In the genomic region with DNA sequence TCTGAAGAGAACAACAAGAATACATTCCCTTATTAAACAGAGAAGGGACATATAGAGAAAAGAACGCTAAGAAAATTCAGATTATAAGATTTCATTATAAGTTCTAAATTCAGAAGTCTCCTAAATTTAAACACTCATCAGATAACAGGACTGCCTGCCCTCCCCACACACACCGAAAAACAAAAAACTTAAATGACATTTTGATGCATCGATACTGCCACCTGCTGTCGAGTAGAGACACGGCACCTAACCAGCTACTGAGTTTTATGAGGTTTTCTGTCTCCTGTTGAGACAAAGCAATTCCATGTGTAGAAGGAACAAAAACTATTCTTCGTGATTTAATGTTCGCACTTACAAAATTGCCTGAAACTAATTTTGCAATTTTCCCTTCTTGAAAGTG, we compare ENCODE assay signal across 8 mouse cellular contexts. TPM values are rescaled to one million over a fixed set of nuclear protein-coding genes. Genes with fewer than 3 reads are reported as not detected.
A peak's percentile ranks its signal among the peaks of the same experiment; 100 is the strongest.
DNase-seq lines count a peak whose midpoint lies in the region; ATAC-seq and TF ChIP-seq lines count a peak whose summit lies in the region.

No protein-coding gene starts in this region.

- peak; percentile 88 for TF ChIP-seq CTCF in stomach, postnatal 0 days (IDR thresholded peaks at IDR 0.05; ENCODE audit: low read depth)

- no peak overlapping the region for H3ac ChIP-seq in myocyte (ENCODE audit: control insufficient read depth, insufficient read length)

- H3K79me2 ChIP-seq in myocyte (ENCODE audit: control insufficient read depth, insufficient read depth), result no peaks in the 10 kb centered on the region

- H3K36me3 ChIP-seq in heart, embryonic 13.5 days, result no peaks in the 10 kb centered on the region
- no peaks in the 10 kb centered on the region for H3K36me3 ChIP-seq in kidney, embryonic 16.5 days (ENCODE audit: insufficient read depth, low read length)
- H3K36me3 ChIP-seq in myocyte (ENCODE audit: control insufficient read depth, insufficient read depth), result no peaks in the 10 kb centered on the region
- no peaks in the 10 kb centered on the region for H3K36me3 ChIP-seq in stomach, postnatal 0 days (ENCODE audit: control insufficient read depth, insufficient read depth, low read length)

- WGBS in heart, embryonic 13.5 days, result under 1% methylated on average over 7 of the region's 7 CpGs
- WGBS in kidney, embryonic 16.5 days, result 3% methylated on average over 7 of the region's 7 CpGs
- 2% methylated on average over 7 of the region's 7 CpGs for WGBS in stomach, postnatal 0 days

- DNase-seq in CD4-positive helper T cell, adult 2 months (ENCODE audit: low read depth, low spot score), result peak; percentile 13
- DNase-seq in brain, adult 2 months (ENCODE audit: low read depth, low spot score), result peak; percentile 76
- DNase-seq in liver, result peak; percentile 77
- DNase-seq in stomach, postnatal 0 days (ENCODE audit: low spot score), result peak; percentile 49

- no peaks in the 10 kb centered on the region for H3K9me3 ChIP-seq in heart, embryonic 13.5 days
- H3K9me3 ChIP-seq in kidney, embryonic 16.5 days (ENCODE audit: low read length), result no peaks in the 10 kb centered on the region
- no peaks in the 10 kb centered on the region for H3K9me3 ChIP-seq in stomach, postnatal 0 days (ENCODE audit: control insufficient read depth, low read length)

- H3K4me1 ChIP-seq in heart, embryonic 13.5 days, result peaks cover 16% of the 10 kb centered on the region
- H3K4me1 ChIP-seq in kidney, embryonic 16.5 days (ENCODE audit: insufficient read depth, low read length), result no peaks in the 10 kb centered on the region
- no peaks in the 10 kb centered on the region for H3K4me1 ChIP-seq in stomach, postnatal 0 days (replicated peaks; ENCODE audit: control insufficient read depth, insufficient read depth)

- H3K9ac ChIP-seq in heart, embryonic 13.5 days, result peak overlapping the region; percentile 82; the same call in 1 of the 2 replicates
- H3K9ac ChIP-seq in kidney, embryonic 16.5 days (replicated peaks; ENCODE audit: low read length), result no peak overlapping the region
- no peak overlapping the region for H3K9ac ChIP-seq in stomach, postnatal 0 days (ENCODE audit: low read length)

- TF ChIP-seq POLR2A in myocyte (IDR thresholded peaks at IDR 0.05; ENCODE audit: insufficient read length, low read depth), result no peak

- peak; percentile 54; the same call in 1 of the 2 replicates for ATAC-seq in erythroid progenitor cell, adult 5-6 weeks (replicated peaks; ENCODE audit: low FRiP score, poor library complexity, severe bottlenecking)
- peak; percentile 63; the same call in 1 of the 2 replicates for ATAC-seq in heart, embryonic 13.5 days (ENCODE audit: extremely low read depth, insufficient number of reproducible peaks, low FRiP score, low TSS enrichment)
- ATAC-seq in kidney, embryonic 16.5 days (ENCODE audit: low FRiP score, low TSS enrichment), result peak; percentile 84; the same call in 1 of the 2 replicates
- peak; percentile 35; the same call in 1 of the 2 replicates for ATAC-seq in stomach, postnatal 0 days (ENCODE audit: low FRiP score, low TSS enrichment)

- peak overlapping the region; percentile 56 for H3K4me3 ChIP-seq in heart, embryonic 13.5 days
- H3K4me3 ChIP-seq in kidney, embryonic 16.5 days (ENCODE audit: low read length), result peak overlapping the region; percentile 52; the same call in 1 of the 2 replicates
- H3K4me3 ChIP-seq in myocyte, result no peak overlapping the region
- H3K4me3 ChIP-seq in stomach, postnatal 0 days (ENCODE audit: low read depth, low read length), result peak overlapping the region; percentile 26

- H3K4me2 ChIP-seq in heart, embryonic 13.5 days, result peak overlapping the region; percentile 85
- H3K4me2 ChIP-seq in kidney, embryonic 16.5 days (replicated peaks; ENCODE audit: low read depth, low read length), result peak overlapping the region; percentile 86
- peak overlapping the region; percentile 71 for H3K4me2 ChIP-seq in myocyte (ENCODE audit: low read depth)
- peak overlapping the region; percentile 53 for H3K4me2 ChIP-seq in stomach, postnatal 0 days (replicated peaks; ENCODE audit: low read depth)

- H3K27me3 ChIP-seq in heart, embryonic 13.5 days (replicated peaks), result no peaks in the 10 kb centered on the region
- no peaks in the 10 kb centered on the region for H3K27me3 ChIP-seq in kidney, embryonic 16.5 days (ENCODE audit: insufficient read depth, low read length)
- no peaks in the 10 kb centered on the region for H3K27me3 ChIP-seq in myocyte (ENCODE audit: control insufficient read depth, insufficient read depth, insufficient read length)
- H3K27me3 ChIP-seq in stomach, postnatal 0 days (ENCODE audit: control insufficient read depth, insufficient read depth, low read length), result no peaks in the 10 kb centered on the region

- TF ChIP-seq EP300 in stomach, postnatal 0 days (optimal IDR thresholded peaks at IDR 0.05), result no peak

- H3K27ac ChIP-seq in heart, embryonic 13.5 days (replicated peaks), result no peak overlapping the region
- no peak overlapping the region for H3K27ac ChIP-seq in kidney, embryonic 16.5 days (ENCODE audit: low read length)
- no peak overlapping the region for H3K27ac ChIP-seq in stomach, postnatal 0 days (replicated peaks)

TF ChIP-seq in myocyte, 11 proteins besides CTCF, POLR2A, EP300 and RAD21:
- TF ChIP-seq POLR2AphosphoS2 (IDR thresholded peaks at IDR 0.05; ENCODE audit: insufficient read length, low read depth) (no peak), MYOD1 (IDR thresholded peaks at IDR 0.05; ENCODE audit: control insufficient read depth in 1 of 3, insufficient read length in 2 of 3, low read depth in 2 of 3) (no peak), TCF3 (IDR thresholded peaks at IDR 0.05; ENCODE audit: insufficient read length, low read depth) (no peak), USF1 (IDR thresholded peaks at IDR 0.05; ENCODE audit: low read depth) (no peak)

RNA-seq across cellular contexts. Expression of a gene that starts 23.2 kb away (rescaled TPM):
- not detected in 2 replicates for total RNA-seq in erythroid progenitor cell, adult 5-6 weeks (2015; ENCODE audit: low replicate concordance)
- not detected in 2 replicates for total RNA-seq in erythroid progenitor cell, adult 5-6 weeks (2017; ENCODE audit: low replicate concordance)
- not detected in 2 replicates for polyA plus RNA-seq in heart, embryonic 13.5 days (2015; fragmentation: Nextera tagmentation; extraction: Ambion mirVana)
- not detected in 2 replicates for polyA plus RNA-seq in kidney, embryonic 16.5 days (2015; fragmentation: Nextera tagmentation; extraction: Ambion mirVana)
- polyA plus RNA-seq in myocyte (2012; fragmentation: generic; extraction: Trizol), result 0.18 TPM
- polyA plus RNA-seq in stomach, postnatal 0 days (2015; fragmentation: Nextera tagmentation; extraction: Ambion mirVana), result not detected in 2 replicates

Comparison
In these comparisons a context has a peak if more than half of its experiments do, and no peak if none do; other contexts are left out.
1. DNase-seq: peak in every context shown above with its lines; median percentile 77 in liver; 76 in brain, adult 2 months; 49 in stomach, postnatal 0 days; 13 in CD4-positive helper T cell, adult 2 months.